Mouse (Mus musculus): Measurements from ENCODE around the gene Wdr73.
A peak's percentile ranks its signal among the peaks of the same experiment; 100 is the strongest.

Wdr73 gene

DNA sequence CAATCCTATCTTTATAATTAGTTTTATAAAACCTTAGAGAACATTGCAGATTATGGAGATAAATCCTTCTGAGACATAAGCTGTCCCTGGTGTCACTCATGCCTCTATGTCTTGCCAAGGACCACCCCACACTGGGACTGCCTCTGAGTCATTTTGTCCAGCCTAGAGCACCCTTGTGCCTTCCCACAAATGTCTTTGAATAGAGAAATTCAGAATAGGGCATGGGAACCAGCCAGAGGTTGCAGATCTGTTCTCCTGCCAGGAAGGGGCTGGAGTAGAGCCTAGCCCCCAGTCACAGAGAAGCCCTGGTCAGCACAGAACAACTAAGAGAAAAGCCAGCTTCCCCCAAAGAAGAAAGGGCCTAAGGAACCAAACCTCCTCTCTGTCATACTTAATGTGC, 45.8 kb downstream of the Wdr73 start:
- no peak for DNase-seq (ENCODE audit: low read depth, low spot score)

DNA sequence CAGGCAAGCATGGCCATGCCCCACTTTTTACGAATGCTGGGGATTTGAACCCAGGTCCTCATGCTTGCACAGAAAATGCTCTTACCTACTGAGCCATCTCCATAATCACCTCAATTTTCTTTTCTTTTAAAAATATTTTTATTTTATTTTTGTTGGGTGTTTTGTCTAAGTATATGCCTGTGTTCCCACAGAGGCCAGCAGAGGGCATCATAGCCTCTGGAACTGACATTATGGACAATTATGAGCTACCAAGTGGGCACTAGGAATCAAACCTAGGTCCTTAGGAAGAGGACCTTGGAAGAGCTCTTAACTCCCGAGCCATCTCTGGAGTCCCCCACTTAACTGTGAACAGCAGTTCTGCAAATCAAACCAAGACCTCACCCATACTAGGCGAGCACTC, 47.9 kb downstream of the Wdr73 start:
- no peak for DNase-seq (ENCODE audit: low read depth, low spot score)

GRCm38 (mm10) chr7:80850520-80850919, 50.5 kb downstream of the Wdr73 start:
- no peak for DNase-seq (ENCODE audit: low read depth, low spot score)

- DNase-seq (ENCODE audit: low read depth, low spot score): peak; percentile 63
These were observed 51.4 kb downstream of the Wdr73 start for GRCm38 (mm10) chr7:80849710-80850109.

DNA sequence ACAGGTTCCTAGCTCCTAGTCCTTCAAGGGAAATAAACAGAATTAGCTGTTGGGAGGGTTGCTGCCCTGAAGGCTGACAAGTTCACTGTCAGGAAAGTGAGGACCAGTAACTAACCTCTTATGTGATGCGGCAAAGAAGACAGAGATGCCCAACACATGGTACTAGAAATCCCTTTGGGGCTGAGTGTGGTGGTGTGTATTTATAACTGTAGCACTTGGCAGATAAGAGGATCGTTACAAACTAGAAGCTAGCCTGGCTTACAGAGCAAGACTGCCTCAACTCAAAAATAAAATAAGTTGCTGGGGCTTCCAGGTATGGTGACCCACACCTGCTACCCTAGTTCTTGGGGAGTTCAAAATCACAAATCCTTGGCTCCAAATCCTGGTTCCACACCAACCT, 51.8 kb downstream of the Wdr73 start:
- DNase-seq (ENCODE audit: low read depth, low spot score): no peak

DNA sequence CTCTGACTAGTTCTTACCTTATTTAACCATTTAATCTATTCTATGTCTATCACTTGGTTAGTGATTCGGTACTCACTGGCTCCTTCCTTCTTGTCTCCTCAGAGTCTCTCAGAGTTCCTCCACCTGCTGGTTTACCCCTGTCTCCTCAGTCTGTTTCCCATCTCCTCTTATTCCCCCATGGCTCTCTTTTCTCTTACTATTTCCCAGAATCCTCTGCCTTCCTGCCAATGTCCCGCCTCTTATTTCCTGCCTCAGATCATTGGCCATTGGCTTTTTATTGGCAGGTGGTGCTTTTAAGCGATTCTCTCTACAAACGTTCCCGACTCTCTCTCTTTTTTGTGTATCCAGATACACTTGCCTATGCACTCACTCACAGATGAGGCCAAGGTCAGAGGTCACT, 54.4 kb downstream of the Wdr73 start:
- DNase-seq (ENCODE audit: low read depth, low spot score): no peak

- no peak for DNase-seq (ENCODE audit: low read depth, low spot score)
These were observed 54.8 kb downstream of the Wdr73 start for GRCm38 (mm10) chr7:80846280-80846678.

GRCm38 (mm10) chr7:80845621-80846279, 55.3 kb downstream of the Wdr73 start:
- DNase-seq (ENCODE audit: low read depth, low spot score): no peak

GRCm38 (mm10) chr7:80844691-80845090, 56.4 kb downstream of the Wdr73 start:
- DNase-seq (ENCODE audit: low read depth, low spot score): no peak

- DNase-seq (ENCODE audit: low read depth, low spot score): no peak
These were observed 57.0 kb downstream of the Wdr73 start for GRCm38 (mm10) chr7:80843910-80844640.

DNA sequence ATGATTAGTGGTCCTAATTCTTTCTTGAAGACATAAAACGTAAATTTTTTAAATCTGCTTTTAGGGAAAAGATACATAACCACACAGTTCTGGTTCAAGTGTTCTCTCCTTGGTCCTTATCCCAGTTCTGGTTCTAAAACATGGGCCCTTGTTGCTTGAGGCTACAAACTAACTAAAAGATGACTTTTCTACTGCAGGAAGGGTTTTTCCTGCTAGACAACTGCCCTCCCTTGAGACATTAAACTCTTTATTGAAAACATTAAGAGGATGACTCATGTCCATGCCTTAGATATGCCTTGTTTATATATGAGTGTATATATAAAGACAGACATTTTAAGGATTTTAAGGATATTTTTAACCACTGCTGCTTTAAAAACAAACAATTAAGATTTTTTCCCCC, 57.9 kb downstream of the Wdr73 start:
- DNase-seq (ENCODE audit: low read depth, low spot score): no peak

- DNase-seq (ENCODE audit: low read depth, low spot score): no peak
These were observed 58.9 kb downstream of the Wdr73 start for GRCm38 (mm10) chr7:80842132-80842531.

- no peak for DNase-seq (ENCODE audit: low read depth, low spot score)
These were observed 60.1 kb downstream of the Wdr73 start for GRCm38 (mm10) chr7:80840937-80841336.
